Mouse (Mus musculus) CD8-positive naive resting alpha-beta T cell, adult 57 days (primary cell): Measurements from ENCODE around the gene Polr2m. TPM values are rescaled to one million over a fixed set of nuclear protein-coding genes. Genes with fewer than 3 reads are reported as not detected.

ENCODE experiments used
- total RNA-seq: library from RNA; stranded (reverse); gene quantifications from one replicate; pipeline ENCODE4 v1.2.4, GENCODE M21; 2023

Gene Polr2m
- 122 TPM for total RNA-seq

DNA sequence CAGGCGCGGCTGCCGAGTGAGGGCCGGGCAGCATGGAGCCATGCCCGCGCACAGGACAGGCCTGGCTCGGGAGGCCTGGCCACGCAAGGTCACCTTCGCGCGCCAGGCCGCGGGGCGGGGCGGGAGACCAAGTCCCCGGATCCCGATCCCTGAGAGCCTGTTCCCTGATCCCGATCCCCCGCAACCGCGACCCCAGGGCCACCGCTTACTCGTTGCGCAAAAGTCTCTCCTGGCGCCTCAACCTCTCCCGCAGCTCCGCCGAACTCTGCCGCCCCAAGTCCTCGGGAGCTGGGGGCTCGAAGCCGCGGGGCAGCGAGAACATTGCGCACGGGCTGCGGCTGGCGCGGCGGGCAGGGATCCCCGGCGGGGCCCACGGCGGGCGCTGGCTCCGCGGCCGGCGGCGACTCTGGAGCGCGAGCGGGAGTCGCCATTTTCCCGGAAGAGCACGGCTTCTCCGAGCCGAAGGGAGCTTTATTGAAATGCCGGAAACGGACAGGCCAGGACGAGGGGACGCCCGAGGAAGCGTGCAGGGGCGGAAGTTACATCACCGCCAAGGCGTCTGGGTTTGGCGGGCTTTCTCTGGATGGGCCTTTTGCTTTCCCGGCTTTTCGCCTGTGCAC lies at the start of gene Polr2m:
Gene Polr2m (minus strand): TSS at position 461 of the 620 bp plus-strand sequence.

Other genes with a start within 250 kb of the Polr2m start
- gene Myzap, start 106.4 kb upstream of the Polr2m start, total RNA-seq: 0.80 TPM